Mouse (Mus musculus) intestine, postnatal 0 days (tissue): ENCODE measurements around the gene Ccdc90b. TPM values are rescaled to one million over a fixed set of nuclear protein-coding genes. Genes with fewer than 3 reads are reported as not detected.

Experiments used
- ATAC-seq: fragments of 200-750 bp; cut with Nextera tagmentation; 2 replicates; pipeline ENCODE4 v1.8.0; 2017; ENCODE audit warnings: mild to moderate bottlenecking, moderate TSS enrichment, moderate library complexity
- H3K27ac ChIP-seq: fragments of 300-500 bp; sonication (generic); 2 replicates; pipeline ENCODE4 v1.5.1; 2014; ENCODE audit warnings: mild to moderate bottlenecking, low read depth, low read length, moderate library complexity
- H3K27me3 ChIP-seq: fragments of 300-500 bp; sonication (generic); replicated peaks from 2 replicates; pipeline ENCODE4 v1.6.1; 2014; ENCODE audit warnings: low read length, mixed read lengths; ENCODE audit not compliant: control insufficient read depth, insufficient read depth
- H3K36me3 ChIP-seq: fragments of 300-500 bp; sonication (generic); 2 replicates; pipeline ENCODE4 v1.6.1; 2014; ENCODE audit warnings: mild to moderate bottlenecking, moderate library complexity; ENCODE audit not compliant: control insufficient read depth, insufficient read depth
- H3K4me1 ChIP-seq: fragments of 300-500 bp; sonication (generic); replicated peaks from 2 replicates; pipeline ENCODE4 v1.6.1; 2014; ENCODE audit warnings: antibody characterized with exemption, low read length, mixed read lengths; ENCODE audit not compliant: control insufficient read depth, insufficient read depth
- H3K4me2 ChIP-seq: fragments of 300-500 bp; sonication (generic); replicated peaks from 2 replicates; pipeline ENCODE4 v1.6.1; 2014; ENCODE audit warnings: low read depth, mild to moderate bottlenecking, moderate library complexity
- H3K4me3 ChIP-seq: fragments of 300-500 bp; sonication (generic); 2 replicates; pipeline ENCODE4 v1.5.1; 2014; ENCODE audit warnings: low read depth, low read length
- H3K9ac ChIP-seq: fragments of 300-500 bp; sonication (generic); 2 replicates; pipeline ENCODE4 v1.6.1; 2014; ENCODE audit warnings: mild to moderate bottlenecking, low read depth, low read length
- H3K9me3 ChIP-seq: fragments of 300-500 bp; sonication (generic); 2 replicates; pipeline ENCODE4 v1.6.1; 2016; ENCODE audit warnings: mixed run types; ENCODE audit not compliant: control insufficient read depth
- CTCF ChIP-seq: sonication (generic); IDR thresholded peaks from 2 replicates; pipeline ENCODE4 v1.5.1; 2016; ENCODE audit warnings: low read depth, mild to moderate bottlenecking, control low read depth, antibody characterized with exemption, moderate library complexity
- WGBS: fragments of 180-500 bp; shearing (Covaris S2); extraction: QIAGEN DNeasy Blood & Tissue Kit; methylation state at CpG from one replicate; pipeline ENCODE4 v1.1.7; 2014; 5-methylcytosine and 5-hydroxymethylcytosine counted together
- polyA plus RNA-seq: library from polyadenylated mRNA; unstranded; fragments of >200 nt; fragmentation: Nextera tagmentation; extraction: Ambion mirVana; gene quantifications from 2 replicates; pipeline ENCODE4 v1.2.1, GENCODE M21; 2015

Ccdc90b gene
- polyA plus RNA-seq, 1 experiment from 2014 or later, result 38.5 TPM

- H3K4me2 ChIP-seq, result no peak overlapping the region
- no peak overlapping the region for H3K27ac ChIP-seq
- 81% methylated on average over 7 of the region's 7 CpGs for WGBS
- no peaks in the 10 kb centered on the region for H3K27me3 ChIP-seq
- H3K4me3 ChIP-seq, result no peak overlapping the region
- TF ChIP-seq CTCF, result no peak
- no peak overlapping the region for H3K9ac ChIP-seq
- no peaks in the 10 kb centered on the region for H3K9me3 ChIP-seq
- H3K4me1 ChIP-seq, result no peaks in the 10 kb centered on the region
- H3K36me3 ChIP-seq, result no peaks in the 10 kb centered on the region
- no peak for ATAC-seq
Observed at GRCm38 (mm10) chr7:92589986-92590385, 29.0 kb downstream of the Ccdc90b start.

DNA sequence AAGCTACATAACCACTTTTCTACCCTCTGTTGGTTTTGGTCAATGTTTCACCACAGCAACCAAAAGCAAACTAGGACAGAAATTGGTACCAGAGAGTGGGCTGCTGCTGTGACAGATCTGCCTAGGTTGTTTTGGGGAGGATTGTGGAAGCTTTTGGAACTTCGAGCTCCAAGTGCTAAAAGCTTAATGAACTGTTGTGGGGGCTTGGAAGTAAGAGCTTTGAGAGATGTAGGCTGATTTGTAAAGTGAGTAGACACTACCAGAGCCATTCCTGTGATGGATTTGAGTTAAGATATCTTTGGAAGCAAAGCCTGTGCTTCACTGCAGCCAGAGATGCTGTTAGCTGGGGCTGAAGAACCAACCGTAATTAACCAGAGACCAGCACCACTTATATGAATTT lies 29.9 kb downstream of the Ccdc90b start:
- WGBS, result 87% methylated on average over 2 of the region's 2 CpGs
- Histone ChIP-seq H3K36me3 (no peaks in the 10 kb centered on the region), H3K27ac (no peak overlapping the region), H3K4me2 (no peak overlapping the region), H3K9me3 (no peaks in the 10 kb centered on the region), H3K9ac (no peak overlapping the region), H3K4me1 (no peaks in the 10 kb centered on the region), H3K4me3 (no peak overlapping the region), H3K27me3 (no peaks in the 10 kb centered on the region)
- no peak for TF ChIP-seq CTCF
- no peak for ATAC-seq

GRCm38 (mm10) chr7:92604961-92605360 lies 44.0 kb downstream of the Ccdc90b start:
- 91% methylated on average over 7 of the region's 7 CpGs for WGBS
- no peak overlapping the region for H3K9ac ChIP-seq

DNA sequence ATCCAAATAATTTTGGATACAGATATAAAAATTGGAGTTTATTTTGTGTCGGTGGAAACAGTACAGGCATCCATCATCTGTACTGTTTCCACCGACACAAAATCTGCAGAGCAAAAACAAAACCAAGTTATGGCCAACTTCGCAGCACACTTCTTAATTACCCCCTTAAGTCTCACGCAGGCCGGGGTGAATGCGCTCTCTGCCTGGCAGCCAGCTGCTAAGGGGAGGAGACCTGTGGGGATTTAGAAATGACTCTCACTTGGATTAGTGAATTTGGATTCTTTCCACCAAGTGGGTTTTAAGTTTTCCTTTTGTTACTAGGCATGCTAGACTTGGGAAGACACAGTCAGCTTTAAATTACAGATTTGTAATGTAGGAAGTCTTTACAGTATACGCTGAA lies 49.9 kb downstream of the Ccdc90b start:
- Histone ChIP-seq H3K27ac (no peak overlapping the region), H3K36me3 (no peaks in the 10 kb centered on the region), H3K9me3 (no peaks in the 10 kb centered on the region), H3K4me2 (no peak overlapping the region), H3K4me1 (no peaks in the 10 kb centered on the region), H3K9ac (no peak overlapping the region), H3K27me3 (no peaks in the 10 kb centered on the region), H3K4me3 (no peak overlapping the region)
- 66% methylated on average over 7 of the region's 7 CpGs for WGBS
- ATAC-seq, result no peak
- TF ChIP-seq CTCF, result no peak

More at GRCm38 (mm10) chr7:92604961-92605360, 44.0 kb downstream of the Ccdc90b start:
- H3K4me3 ChIP-seq, result no peak overlapping the region
- H3K4me1 ChIP-seq, result no peaks in the 10 kb centered on the region
- H3K4me2 ChIP-seq, result no peak overlapping the region
- no peaks in the 10 kb centered on the region for H3K36me3 ChIP-seq
- no peaks in the 10 kb centered on the region for H3K9me3 ChIP-seq
- TF ChIP-seq CTCF, result no peak
- no peak for ATAC-seq
- H3K27me3 ChIP-seq, result no peaks in the 10 kb centered on the region
- H3K27ac ChIP-seq, result no peak overlapping the region

DNA sequence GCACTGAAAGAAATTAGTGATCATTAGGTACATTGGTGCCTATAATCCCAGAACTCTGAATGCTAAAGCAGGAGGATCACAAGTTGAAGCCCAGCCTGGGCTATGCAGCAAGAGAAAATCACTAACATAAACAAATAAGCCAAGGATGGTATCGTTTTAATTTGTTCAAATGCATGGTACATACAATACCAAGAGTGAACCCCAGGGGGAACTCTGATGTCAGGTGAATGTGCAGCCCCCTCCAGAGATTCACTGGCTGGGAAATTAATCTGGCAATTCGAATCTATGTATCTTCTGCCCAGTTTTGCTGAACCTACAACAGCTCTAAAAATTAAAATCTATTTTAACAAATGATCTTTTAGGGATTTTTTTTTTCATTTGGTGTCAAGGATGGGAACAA lies 63.5 kb downstream of the Ccdc90b start:
- no peak overlapping the region for H3K4me2 ChIP-seq
- H3K27me3 ChIP-seq, result no peaks in the 10 kb centered on the region
- peak; percentile 52 for TF ChIP-seq CTCF
- 51% methylated on average over 2 of the region's 2 CpGs for WGBS
- H3K4me1 ChIP-seq, result no peaks in the 10 kb centered on the region
- H3K36me3 ChIP-seq, result no peaks in the 10 kb centered on the region
- no peak overlapping the region for H3K27ac ChIP-seq
- ATAC-seq, result no peak
- no peak overlapping the region for H3K4me3 ChIP-seq
- H3K9ac ChIP-seq, result no peak overlapping the region
- H3K9me3 ChIP-seq, result no peaks in the 10 kb centered on the region

DNA sequence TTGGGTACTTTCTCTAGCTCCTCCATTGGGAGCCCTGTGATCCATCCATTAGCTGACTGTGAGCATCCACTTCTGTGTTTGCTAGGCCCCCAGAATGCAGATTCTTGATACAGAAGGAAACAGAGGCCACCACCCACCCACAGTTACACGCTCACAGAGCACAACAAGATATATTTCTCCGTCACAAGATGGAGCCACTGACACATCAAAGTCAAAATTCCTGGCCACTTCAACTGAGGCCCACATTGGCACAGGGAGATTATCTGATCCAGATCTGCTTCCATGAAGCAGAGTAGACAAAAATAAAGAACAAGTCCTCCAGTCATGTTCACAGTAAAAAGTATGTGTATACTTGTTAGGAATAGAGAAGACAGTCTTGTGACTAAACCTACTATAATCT lies 69.2 kb downstream of the Ccdc90b start:
- Histone ChIP-seq H3K4me3 (no peak overlapping the region), H3K27me3 (no peaks in the 10 kb centered on the region), H3K9ac (no peak overlapping the region), H3K4me2 (no peak overlapping the region), H3K27ac (no peak overlapping the region), H3K9me3 (no peaks in the 10 kb centered on the region), H3K4me1 (no peaks in the 10 kb centered on the region), H3K36me3 (no peaks in the 10 kb centered on the region)
- TF ChIP-seq CTCF, result peak; percentile 67
- whole genome bisulfite sequencing, result 46% methylated on average over 2 of the region's 2 CpGs
- ATAC-seq, result no peak

Other genes starting within 250 kb of the Ccdc90b start
- 0.75 and 0.93 TPM in 2 replicates for gene Ankrd42, start 76.0 kb downstream of the Ccdc90b start, polyA plus RNA-seq
- 11.7 and 13.2 TPM in 2 replicates for gene Pcf11, start 108.8 kb downstream of the Ccdc90b start, polyA plus RNA-seq
- 328 and 422 TPM in 2 replicates for gene Rab30, start 180.5 kb downstream of the Ccdc90b start, polyA plus RNA-seq